Mouse (Mus musculus): Measurements from ENCODE around the gene Ndufa9. TPM values are rescaled to one million over a fixed set of nuclear protein-coding genes. Genes with fewer than 3 reads are reported as not detected.

Gene Ndufa9
- polyA plus RNA-seq, 1 experiment from 2014 or later: 195 TPM

GRCm38 (mm10) chr6:126793689-126794088 is 55.2 kb downstream of the Ndufa9 start:
- 95% methylated on average over 6 of the region's 6 CpGs for WGBS
- H3K9me3 ChIP-seq (replicated peaks): no peaks in the 10 kb centered on the region
- no peak overlapping the region for H3K27ac ChIP-seq
- H3K36me3 ChIP-seq: no peaks in the 10 kb centered on the region
- DNase-seq (ENCODE audit: low spot score): no peak
- no peak overlapping the region for H3K4me3 ChIP-seq
- peaks cover 12% of the 10 kb centered on the region for H3K4me1 ChIP-seq
- H3K27me3 ChIP-seq (ENCODE audit: low read depth, poor library complexity, severe bottlenecking): no peaks in the 10 kb centered on the region

DNA sequence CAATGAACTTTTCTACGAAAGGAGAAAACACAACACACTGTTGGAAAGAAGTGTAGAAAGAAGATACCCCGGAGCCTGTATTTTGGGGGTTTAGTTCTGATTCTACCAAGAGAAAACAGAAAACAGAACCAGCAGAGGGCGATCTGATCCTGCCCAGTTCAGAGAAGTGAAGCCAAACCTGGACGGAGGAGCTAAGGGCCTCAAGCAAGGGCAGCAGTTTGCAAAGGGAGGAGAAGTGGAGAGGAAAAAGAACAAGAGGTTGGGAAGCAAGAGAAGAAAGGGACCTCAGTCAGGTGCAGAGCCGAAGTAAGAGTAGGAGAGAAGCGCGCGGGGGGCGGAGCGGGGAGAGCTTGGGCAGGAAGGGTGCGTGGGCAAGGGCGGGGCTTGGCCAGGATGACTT is 57.0 kb downstream of the Ndufa9 start:
- Histone ChIP-seq H3K4me1 (peaks cover 12% of the 10 kb centered on the region), H3K27me3 (ENCODE audit: low read depth, poor library complexity, severe bottlenecking) (no peaks in the 10 kb centered on the region), H3K27ac (peak overlapping the region; percentile 46; the same call in 1 of the 2 replicates), H3K9me3 (replicated peaks) (no peaks in the 10 kb centered on the region), H3K36me3 (no peaks in the 10 kb centered on the region), H3K4me3 (peak overlapping the region; percentile 38)
- WGBS: 33% methylated on average over 12 of the region's 12 CpGs
- DNase-seq (ENCODE audit: low spot score): peak; percentile 39

GRCm38 (mm10) chr6:126791488-126791887 is 57.4 kb downstream of the Ndufa9 start:
- Histone ChIP-seq H3K36me3 (no peaks in the 10 kb centered on the region), H3K4me3 (peak overlapping the region; percentile 38; the same call in 1 of the 2 replicates), H3K9me3 (replicated peaks) (no peaks in the 10 kb centered on the region), H3K27me3 (ENCODE audit: low read depth, poor library complexity, severe bottlenecking) (no peaks in the 10 kb centered on the region), H3K4me1 (peaks cover 12% of the 10 kb centered on the region), H3K27ac (peak overlapping the region; percentile 46; the same call in 1 of the 2 replicates)
- WGBS: 26% methylated on average over 4 of the region's 4 CpGs
- no peak for DNase-seq (ENCODE audit: low spot score)

DNA sequence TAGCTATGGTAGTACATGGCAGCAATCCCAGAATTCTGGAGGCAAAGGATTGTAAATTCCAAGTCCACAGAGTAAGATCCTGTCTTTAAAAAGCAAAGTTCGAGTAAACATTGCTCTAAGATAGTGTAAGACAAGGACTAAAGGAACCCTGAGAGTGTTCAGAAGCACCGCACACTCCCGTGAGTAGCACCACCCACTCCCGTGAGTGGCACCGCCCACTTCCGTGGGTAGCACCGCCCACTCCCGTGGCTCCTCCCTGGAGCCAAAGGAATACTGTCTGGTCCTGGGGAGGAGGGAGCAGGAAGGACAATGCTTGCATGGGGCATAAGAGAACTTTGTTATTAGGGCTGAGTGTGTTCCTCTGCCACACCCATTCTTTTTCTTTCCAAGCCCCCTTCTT is 60.1 kb downstream of the Ndufa9 start:
- no peak overlapping the region for H3K4me3 ChIP-seq
- no peaks in the 10 kb centered on the region for H3K36me3 ChIP-seq
- H3K27ac ChIP-seq: no peak overlapping the region
- WGBS: 78% methylated on average over 8 of the region's 8 CpGs
- DNase-seq (ENCODE audit: low spot score): no peak
- no peaks in the 10 kb centered on the region for H3K9me3 ChIP-seq (replicated peaks)
- H3K4me1 ChIP-seq: peaks cover 14% of the 10 kb centered on the region
- H3K27me3 ChIP-seq (ENCODE audit: low read depth, poor library complexity, severe bottlenecking): 0 out of 2 replicates have a peak, but pooled peaks cover 6% of the 10 kb centered on the region

- WGBS: 64% methylated on average over 5 of the region's 5 CpGs
- no peak overlapping the region for H3K27ac ChIP-seq
- no peak for DNase-seq (ENCODE audit: low spot score)
- 0 out of 2 replicates have a peak, but pooled peaks cover 2% of the 10 kb centered on the region for H3K4me1 ChIP-seq
- no peaks in the 10 kb centered on the region for H3K36me3 ChIP-seq
- H3K4me3 ChIP-seq: no peak overlapping the region
- 0 out of 2 replicates have a peak, but pooled peaks cover 6% of the 10 kb centered on the region for H3K27me3 ChIP-seq (ENCODE audit: low read depth, poor library complexity, severe bottlenecking)
- H3K9me3 ChIP-seq (replicated peaks): no peaks in the 10 kb centered on the region
Observed at GRCm38 (mm10) chr6:126784206-126784605, 64.7 kb downstream of the Ndufa9 start.

- Histone ChIP-seq H3K27me3 (ENCODE audit: low read depth, poor library complexity, severe bottlenecking) (0 out of 2 replicates have a peak, but pooled peaks cover 6% of the 10 kb centered on the region), H3K9me3 (replicated peaks) (no peaks in the 10 kb centered on the region), H3K4me1 (0 out of 2 replicates have a peak, but pooled peaks cover 2% of the 10 kb centered on the region), H3K36me3 (no peaks in the 10 kb centered on the region), H3K4me3 (no peak overlapping the region), H3K27ac (no peak overlapping the region)
- DNase-seq (ENCODE audit: low spot score): no peak
- WGBS: 68% methylated on average over 10 of the region's 10 CpGs
Observed at GRCm38 (mm10) chr6:126783651-126784066, 65.3 kb downstream of the Ndufa9 start.

DNA sequence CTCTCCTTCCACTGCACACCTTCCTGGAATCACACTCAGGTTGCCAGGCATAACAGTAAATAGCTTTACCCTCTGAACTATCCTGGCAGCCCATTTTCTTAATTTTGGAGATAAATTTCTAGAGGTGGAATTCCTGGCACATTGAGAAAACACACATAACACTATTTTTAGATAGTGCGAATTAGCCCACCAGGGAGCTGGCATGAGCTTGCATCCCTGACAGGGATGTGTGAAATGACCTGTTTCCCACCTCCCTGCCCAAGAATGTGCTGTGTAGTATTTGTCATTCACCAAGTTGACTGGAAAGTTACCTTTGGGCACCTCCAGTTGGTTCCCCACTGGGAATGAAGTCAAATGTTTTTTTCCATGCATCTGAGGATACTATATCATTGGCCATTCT is 65.9 kb downstream of the Ndufa9 start:
- DNase-seq (ENCODE audit: low spot score): no peak
- Histone ChIP-seq H3K4me1 (0 out of 2 replicates have a peak, but pooled peaks cover 2% of the 10 kb centered on the region), H3K9me3 (replicated peaks) (no peaks in the 10 kb centered on the region), H3K4me3 (no peak overlapping the region), H3K27ac (no peak overlapping the region), H3K36me3 (no peaks in the 10 kb centered on the region), H3K27me3 (ENCODE audit: low read depth, poor library complexity, severe bottlenecking) (0 out of 2 replicates have a peak, but pooled peaks cover 6% of the 10 kb centered on the region)
- WGBS: 84% methylated on average over 1 of the region's 1 CpGs

GRCm38 (mm10) chr6:126777889-126778288 is 71.0 kb downstream of the Ndufa9 start:
- no peaks in the 10 kb centered on the region for H3K36me3 ChIP-seq
- H3K27me3 ChIP-seq (ENCODE audit: low read depth, poor library complexity, severe bottlenecking): no peaks in the 10 kb centered on the region
- no peaks in the 10 kb centered on the region for H3K9me3 ChIP-seq (replicated peaks)
- 68% methylated on average over 6 of the region's 6 CpGs for WGBS
- no peaks in the 10 kb centered on the region for H3K4me1 ChIP-seq
- H3K4me3 ChIP-seq: no peak overlapping the region
- DNase-seq (ENCODE audit: low spot score): no peak
- H3K27ac ChIP-seq: no peak overlapping the region

- Histone ChIP-seq H3K27me3 (ENCODE audit: low read depth, poor library complexity, severe bottlenecking) (no peaks in the 10 kb centered on the region), H3K4me3 (no peak overlapping the region), H3K9me3 (replicated peaks) (no peaks in the 10 kb centered on the region), H3K36me3 (no peaks in the 10 kb centered on the region), H3K27ac (no peak overlapping the region), H3K4me1 (peaks cover 13% of the 10 kb centered on the region)
- no peak for DNase-seq (ENCODE audit: low spot score)
- 61% methylated on average over 4 of the region's 4 CpGs for WGBS
Observed at GRCm38 (mm10) chr6:126773873-126774272, 75.1 kb downstream of the Ndufa9 start.

DNA sequence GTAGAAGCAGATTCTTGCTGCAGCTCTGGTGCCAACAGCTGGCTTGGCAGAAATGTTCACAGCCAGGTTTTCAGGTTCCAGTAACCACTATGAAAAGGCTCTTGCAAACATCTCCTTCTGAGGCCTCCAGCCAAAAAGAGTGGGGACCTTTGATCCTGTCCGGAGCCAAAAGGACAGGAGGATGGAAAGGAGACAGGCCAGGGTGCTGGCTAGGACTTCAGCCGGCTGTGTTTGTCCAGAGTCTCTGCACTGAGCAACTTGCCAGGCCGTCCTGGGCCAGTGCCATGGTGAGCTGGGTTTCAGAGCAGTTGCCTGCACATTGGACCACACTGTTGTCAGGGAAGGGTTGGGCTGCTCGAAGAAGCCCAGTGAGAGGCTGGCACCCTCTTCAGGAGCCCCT is 76.6 kb downstream of the Ndufa9 start:
- DNase-seq (ENCODE audit: low spot score): no peak
- Histone ChIP-seq H3K9me3 (replicated peaks) (no peaks in the 10 kb centered on the region), H3K36me3 (no peaks in the 10 kb centered on the region), H3K4me1 (peaks cover 28% of the 10 kb centered on the region), H3K27ac (no peak overlapping the region), H3K4me3 (no peak overlapping the region), H3K27me3 (ENCODE audit: low read depth, poor library complexity, severe bottlenecking) (no peaks in the 10 kb centered on the region)
- WGBS: 72% methylated on average over 4 of the region's 4 CpGs

Other genes starting within 250 kb of the Ndufa9 start
- 0.30 and 0.99 TPM in 2 replicates for gene Kcna1, start 202.8 kb downstream of the Ndufa9 start, polyA plus RNA-seq (2016; fragmentation: Nextera tagmentation; extraction: Ambion mirVana)
- 4.3 and 6.8 TPM in 2 replicates for gene Kcna6, start 108.5 kb downstream of the Ndufa9 start, polyA plus RNA-seq (2016; fragmentation: Nextera tagmentation; extraction: Ambion mirVana)
- 0.05 TPM in 1 of 2 replicates, not detected in the other for gene Akap3, start 4.0 kb upstream of the Ndufa9 start, polyA plus RNA-seq (2016; fragmentation: Nextera tagmentation; extraction: Ambion mirVana)
- not detected in 2 replicates for gene Dyrk4, start 72.7 kb upstream of the Ndufa9 start, polyA plus RNA-seq (2016; fragmentation: Nextera tagmentation; extraction: Ambion mirVana)
- 81.2 and 90.7 TPM in 2 replicates for gene Rad51ap1, start 90.5 kb upstream of the Ndufa9 start, polyA plus RNA-seq (2016; fragmentation: Nextera tagmentation; extraction: Ambion mirVana)
- 10.8 and 14.9 TPM in 2 replicates for gene D6Wsu163e, start 90.8 kb upstream of the Ndufa9 start, polyA plus RNA-seq (2016; fragmentation: Nextera tagmentation; extraction: Ambion mirVana)
- gene Fgf6, start 166.4 kb upstream of the Ndufa9 start, polyA plus RNA-seq (2016; fragmentation: Nextera tagmentation; extraction: Ambion mirVana): not detected in 2 replicates
- gene Fgf23, start 223.8 kb upstream of the Ndufa9 start, polyA plus RNA-seq (2016; fragmentation: Nextera tagmentation; extraction: Ambion mirVana): not detected in 2 replicates

All from limb, embryonic 10.5 days (tissue).